Mouse (Mus musculus): ENCODE measurements around the gene Pop4. TPM values are rescaled to one million over a fixed set of nuclear protein-coding genes. Genes with fewer than 3 reads are reported as not detected.

The Pop4 gene
- polyA plus RNA-seq, 1 experiment from 2014 or later = 33.3 TPM

GRCm38 (mm10) chr7:38218631-38219367 lies 52.4 kb downstream of the Pop4 start:
- WGBS = 76% methylated on average over 8 of the region's 8 CpGs
- no peak overlapping the region for H3K27ac ChIP-seq
- no peak for ATAC-seq (replicated peaks; ENCODE audit: insufficient number of reproducible peaks, insufficient read depth, low FRiP score, low read depth)

GRCm38 (mm10) chr7:38217417-38218171 lies 53.6 kb downstream of the Pop4 start:
- Histone ChIP-seq H3K36me3 (peaks cover 18% of the 10 kb centered on the region), H3K27ac (peak overlapping the region; percentile 78), H3K27me3 (no peaks in the 10 kb centered on the region), H3K4me2 (no peak overlapping the region), H3K9me3 (replicated peaks) (no peaks in the 10 kb centered on the region), H3K4me3 (no peak overlapping the region), H3K9ac (no peak overlapping the region), H3K4me1 (replicated peaks) (peaks cover 18% of the 10 kb centered on the region)
- WGBS = 55% methylated on average over 5 of the region's 5 CpGs
- ATAC-seq (replicated peaks; ENCODE audit: insufficient number of reproducible peaks, insufficient read depth, low FRiP score, low read depth) = peak; percentile 82

More at GRCm38 (mm10) chr7:38218631-38219367, 52.4 kb downstream of the Pop4 start:
- Histone ChIP-seq H3K9me3 (replicated peaks) (no peaks in the 10 kb centered on the region), H3K36me3 (peaks cover 18% of the 10 kb centered on the region), H3K27me3 (no peaks in the 10 kb centered on the region), H3K4me1 (replicated peaks) (peaks cover 18% of the 10 kb centered on the region), H3K4me2 (no peak overlapping the region), H3K4me3 (no peak overlapping the region), H3K9ac (no peak overlapping the region)

GRCm38 (mm10) chr7:38215697-38216096 lies 55.5 kb downstream of the Pop4 start:
- no peak overlapping the region for H3K27ac ChIP-seq
- H3K4me1 ChIP-seq (replicated peaks) = peaks cover 24% of the 10 kb centered on the region
- peaks cover 7% of the 10 kb centered on the region; the same call in 1 of the 2 replicates for H3K36me3 ChIP-seq
- no peak overlapping the region for H3K9ac ChIP-seq
- no peak overlapping the region for H3K4me2 ChIP-seq
- no peak for ATAC-seq (replicated peaks; ENCODE audit: insufficient number of reproducible peaks, insufficient read depth, low FRiP score, low read depth)
- H3K4me3 ChIP-seq = no peak overlapping the region
- no peaks in the 10 kb centered on the region for H3K27me3 ChIP-seq
- WGBS = 87% methylated on average over 6 of the region's 6 CpGs
- no peaks in the 10 kb centered on the region for H3K9me3 ChIP-seq (replicated peaks)

- peaks cover 24% of the 10 kb centered on the region for H3K4me1 ChIP-seq (replicated peaks)
- H3K9ac ChIP-seq = no peak overlapping the region
- H3K27me3 ChIP-seq = no peaks in the 10 kb centered on the region
- 68% methylated on average over 7 of the region's 7 CpGs for WGBS
- no peak overlapping the region for H3K27ac ChIP-seq
- ATAC-seq (replicated peaks; ENCODE audit: insufficient number of reproducible peaks, insufficient read depth, low FRiP score, low read depth) = no peak
- no peaks in the 10 kb centered on the region for H3K9me3 ChIP-seq (replicated peaks)
- peaks cover 4% of the 10 kb centered on the region; the same call in 1 of the 2 replicates for H3K36me3 ChIP-seq
- no peak overlapping the region for H3K4me3 ChIP-seq
- no peak overlapping the region for H3K4me2 ChIP-seq
Observed at GRCm38 (mm10) chr7:38215281-38215680, 55.9 kb downstream of the Pop4 start.

GRCm38 (mm10) chr7:38214473-38215214 lies 56.6 kb downstream of the Pop4 start:
- no peaks in the 10 kb centered on the region for H3K27me3 ChIP-seq
- ATAC-seq (replicated peaks; ENCODE audit: insufficient number of reproducible peaks, insufficient read depth, low FRiP score, low read depth) = no peak
- 54% methylated on average over 5 of the region's 5 CpGs for WGBS
- peaks cover 22% of the 10 kb centered on the region for H3K4me1 ChIP-seq (replicated peaks)
- no peak overlapping the region for H3K4me2 ChIP-seq
- H3K9ac ChIP-seq = no peak overlapping the region
- H3K36me3 ChIP-seq = peaks cover under 1% of the 10 kb centered on the region; the same call in 1 of the 2 replicates
- H3K27ac ChIP-seq = no peak overlapping the region
- H3K4me3 ChIP-seq = no peak overlapping the region
- no peaks in the 10 kb centered on the region for H3K9me3 ChIP-seq (replicated peaks)

GRCm38 (mm10) chr7:38212651-38213062 lies 58.6 kb downstream of the Pop4 start:
- 15% methylated on average over 3 of the region's 3 CpGs for WGBS
- Histone ChIP-seq H3K4me3 (no peak overlapping the region), H3K36me3 (no peaks in the 10 kb centered on the region), H3K9me3 (replicated peaks) (no peaks in the 10 kb centered on the region), H3K27ac (peak overlapping the region; percentile 31; the same call in 1 of the 2 replicates), H3K27me3 (no peaks in the 10 kb centered on the region), H3K9ac (no peak overlapping the region), H3K4me1 (replicated peaks) (peaks cover 20% of the 10 kb centered on the region), H3K4me2 (no peak overlapping the region)
- no peak for ATAC-seq (replicated peaks; ENCODE audit: insufficient number of reproducible peaks, insufficient read depth, low FRiP score, low read depth)

Other genes starting within 250 kb of the Pop4 start
- gene Uri1, start 247.9 kb downstream of the Pop4 start, polyA plus RNA-seq (2015; fragmentation: Nextera tagmentation; extraction: Ambion mirVana) = 27.5 and 30.8 TPM in 2 replicates
- gene Ccne1, start 163.9 kb downstream of the Pop4 start, polyA plus RNA-seq (2015; fragmentation: Nextera tagmentation; extraction: Ambion mirVana) = 23.5 and 29.0 TPM in 2 replicates
- gene 1600014C10Rik, start 88.2 kb downstream of the Pop4 start, polyA plus RNA-seq (2015; fragmentation: Nextera tagmentation; extraction: Ambion mirVana) = 14.9 and 20.4 TPM in 2 replicates
- gene Plekhf1, start 43.4 kb downstream of the Pop4 start, polyA plus RNA-seq (2015; fragmentation: Nextera tagmentation; extraction: Ambion mirVana) = 5.4 and 6.4 TPM in 2 replicates

Measured in heart, embryonic 15.5 days (tissue).